16 mouse cellular contexts compared by ENCODE assay signal in genomic region chr8:93984731-93985130, GRCm38 (mm10).
"Had no signal": no experiment of that assay in that cellular context is flagged by ENCODE, and none has a peak within 500 bp of the region (broad histone marks: within the 10 kb centered on the region; RNA-seq: fewer than 3 reads in every experiment).

No protein-coding gene starts in this region.

- ATAC-seq: hindbrain, postnatal 0 days; intestine, embryonic 16.5 days had no signal

- DNase-seq: gastrocnemius, adult 2 months; gastrocnemius, postnatal 10 days; gastrocnemius, postnatal 25 days; heart, adult 2 months; heart, postnatal 14 days; heart, postnatal 36 days; kidney, adult 11 months; kidney, adult 2 months; kidney, adult 9 months; kidney, postnatal 14 days; kidney, postnatal 36 days; layer of hippocampus, adult 9-11 months; layer of hippocampus, postnatal 36 days; left cerebral cortex, postnatal 4 days had no signal
